Mouse (Mus musculus): Measurements from ENCODE around the gene Bcan. TPM values are rescaled to one million over a fixed set of nuclear protein-coding genes. Genes with fewer than 3 reads are reported as not detected.
A peak's percentile ranks its signal among the peaks of the same experiment; 100 is the strongest.

The Bcan gene
- polyA plus RNA-seq, 1 experiment from 2014 or later = 0.05 TPM

DNA sequence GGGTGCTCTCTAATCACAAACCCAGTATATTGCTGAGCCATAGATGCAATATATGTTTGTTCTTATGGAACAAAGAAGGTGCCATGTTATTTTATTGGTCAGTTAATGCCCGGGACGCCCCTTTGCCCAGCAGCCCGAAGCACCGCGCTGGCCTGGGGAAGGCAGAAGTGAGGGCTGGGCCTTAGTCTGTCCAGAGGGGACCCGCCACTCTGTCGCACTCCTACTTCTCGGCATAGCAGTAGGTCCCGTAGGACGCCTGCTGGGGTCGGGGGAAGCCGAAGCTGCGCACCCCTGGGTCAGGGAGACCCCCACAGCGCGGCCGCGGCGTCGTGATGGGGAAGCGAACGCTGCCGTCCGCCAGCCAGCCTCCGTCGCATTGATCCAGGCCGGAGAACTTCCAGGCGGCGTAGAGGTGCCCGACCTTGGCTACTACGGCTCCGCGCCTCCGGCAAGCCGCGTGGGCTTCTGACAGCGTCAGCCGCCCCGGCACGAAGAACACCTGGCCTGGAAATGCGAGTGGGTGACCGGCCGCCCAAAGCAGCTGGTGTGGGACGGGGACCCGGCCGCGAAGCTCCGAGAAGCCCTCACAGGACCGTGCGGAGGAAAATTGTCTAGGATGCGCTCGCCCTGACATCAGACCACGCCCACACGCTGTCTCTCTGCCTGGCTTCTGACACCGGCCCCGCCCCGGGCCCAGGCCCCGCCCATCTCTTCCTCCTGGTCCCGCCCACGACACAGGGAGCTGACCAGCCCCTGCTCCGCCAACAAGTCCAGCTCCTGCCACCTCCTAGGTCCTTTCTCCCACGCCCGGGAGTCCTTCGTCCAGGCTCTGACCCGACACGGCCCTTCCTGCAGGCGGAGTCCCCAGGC, 22.5 kb upstream of the Bcan start:
- WGBS (ENCODE audit: insufficient replicate concordance) = 2% methylated on average over 66 of the region's 66 CpGs
- Histone ChIP-seq H3K4me1 (replicated peaks) (peaks cover 15% of the 10 kb centered on the region), H3K27ac (no peak overlapping the region), H3K4me2 (peak overlapping the region; percentile 84), H3K9me3 (replicated peaks) (no peaks in the 10 kb centered on the region), H3K9ac (no peak overlapping the region), H3K4me3 (replicated peaks) (peak overlapping the region; percentile 56), H3K36me3 (no peaks in the 10 kb centered on the region), H3K27me3 (peaks cover 87% of the 10 kb centered on the region)
- peak; percentile 87 for ATAC-seq (ENCODE audit: low read depth)
- DNase-seq = peak; percentile 90

GRCm38 (mm10) chr3:88010634-88011265, 10.7 kb upstream of the Bcan start:
- H3K4me3 ChIP-seq (replicated peaks) = no peak overlapping the region
- H3K9ac ChIP-seq = no peak overlapping the region
- DNase-seq = peak; percentile 17
- H3K9me3 ChIP-seq (replicated peaks) = peaks cover 8% of the 10 kb centered on the region; the same call in 1 of the 2 replicates
- WGBS (ENCODE audit: insufficient replicate concordance) = 4% methylated on average over 6 of the region's 6 CpGs
- H3K4me1 ChIP-seq (replicated peaks) = no peaks in the 10 kb centered on the region
- no peak for ATAC-seq (ENCODE audit: low read depth)
- H3K27me3 ChIP-seq = peaks cover 14% of the 10 kb centered on the region
- H3K36me3 ChIP-seq = no peaks in the 10 kb centered on the region
- no peak overlapping the region for H3K4me2 ChIP-seq
- H3K27ac ChIP-seq = no peak overlapping the region

DNA sequence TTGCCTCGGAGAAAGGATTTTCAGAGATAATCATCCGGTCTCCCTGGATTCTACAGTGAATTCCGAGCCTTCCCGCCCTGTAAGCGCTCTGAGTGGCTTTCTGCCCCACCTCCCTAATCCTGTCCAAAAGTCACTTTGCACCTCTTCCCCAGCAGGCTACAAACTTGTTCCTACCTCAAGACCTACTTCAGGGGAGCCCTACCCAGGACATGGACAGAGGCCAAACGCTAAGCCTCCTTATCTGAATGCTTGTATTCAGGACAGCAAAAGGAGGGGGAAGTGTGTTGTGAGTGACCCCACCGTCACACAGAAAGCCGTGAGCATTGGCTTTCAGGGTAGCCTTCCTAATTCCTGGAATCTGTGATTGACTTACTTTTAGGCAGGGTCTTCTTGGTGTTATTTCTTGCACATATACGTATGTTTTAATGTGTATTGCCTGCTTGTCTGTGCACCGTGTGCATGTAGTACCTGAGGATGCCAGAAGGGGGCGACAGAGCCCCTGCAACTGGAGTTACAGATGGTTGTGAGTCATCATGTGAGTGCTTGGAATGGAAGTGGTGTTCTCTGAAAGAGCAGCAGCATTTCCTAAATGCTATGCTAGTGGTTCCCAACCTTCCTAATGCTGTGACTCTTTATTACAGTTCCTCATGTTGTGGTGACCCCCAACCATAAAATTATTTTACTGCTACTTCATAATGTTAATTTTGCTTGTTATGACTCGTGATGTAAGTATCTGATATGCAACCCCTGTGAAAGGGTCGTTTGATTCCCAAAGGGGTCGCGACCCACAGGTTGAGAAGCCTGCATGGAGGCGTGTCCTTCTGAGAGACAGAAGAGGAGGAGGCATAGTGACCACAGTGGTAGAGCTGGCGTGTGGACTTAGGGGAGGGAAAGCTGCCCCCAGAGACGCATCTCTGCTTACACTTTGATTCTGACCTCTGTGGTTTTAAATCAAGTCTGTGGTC, 6.1 kb upstream of the Bcan start:
- ATAC-seq (ENCODE audit: low read depth) (no peak), DNase-seq (no peak)
- H3K4me2 ChIP-seq = no peak overlapping the region
- 64% methylated on average over 18 of the region's 18 CpGs for WGBS (ENCODE audit: insufficient replicate concordance)
- H3K27me3 ChIP-seq = peaks cover 49% of the 10 kb centered on the region
- no peaks in the 10 kb centered on the region for H3K36me3 ChIP-seq
- H3K4me1 ChIP-seq (replicated peaks) = no peaks in the 10 kb centered on the region
- H3K4me3 ChIP-seq (replicated peaks) = no peak overlapping the region
- H3K27ac ChIP-seq = no peak overlapping the region
- peaks cover 9% of the 10 kb centered on the region; the same call in 1 of the 2 replicates for H3K9me3 ChIP-seq (replicated peaks)
- no peak overlapping the region for H3K9ac ChIP-seq

GRCm38 (mm10) chr3:88002291-88002976, 2.4 kb upstream of the Bcan start:
- 7% methylated on average over 17 of the region's 17 CpGs for WGBS (ENCODE audit: insufficient replicate concordance)
- H3K4me3 ChIP-seq (replicated peaks) = no peak overlapping the region
- no peak overlapping the region for H3K27ac ChIP-seq
- H3K36me3 ChIP-seq = no peaks in the 10 kb centered on the region
- ATAC-seq (ENCODE audit: low read depth) (no peak), DNase-seq (no peak)
- H3K9me3 ChIP-seq (replicated peaks) = peaks cover 9% of the 10 kb centered on the region; the same call in 1 of the 2 replicates
- H3K4me1 ChIP-seq (replicated peaks) = no peaks in the 10 kb centered on the region
- H3K27me3 ChIP-seq = peaks cover 77% of the 10 kb centered on the region
- no peak overlapping the region for H3K4me2 ChIP-seq
- H3K9ac ChIP-seq = no peak overlapping the region

DNA sequence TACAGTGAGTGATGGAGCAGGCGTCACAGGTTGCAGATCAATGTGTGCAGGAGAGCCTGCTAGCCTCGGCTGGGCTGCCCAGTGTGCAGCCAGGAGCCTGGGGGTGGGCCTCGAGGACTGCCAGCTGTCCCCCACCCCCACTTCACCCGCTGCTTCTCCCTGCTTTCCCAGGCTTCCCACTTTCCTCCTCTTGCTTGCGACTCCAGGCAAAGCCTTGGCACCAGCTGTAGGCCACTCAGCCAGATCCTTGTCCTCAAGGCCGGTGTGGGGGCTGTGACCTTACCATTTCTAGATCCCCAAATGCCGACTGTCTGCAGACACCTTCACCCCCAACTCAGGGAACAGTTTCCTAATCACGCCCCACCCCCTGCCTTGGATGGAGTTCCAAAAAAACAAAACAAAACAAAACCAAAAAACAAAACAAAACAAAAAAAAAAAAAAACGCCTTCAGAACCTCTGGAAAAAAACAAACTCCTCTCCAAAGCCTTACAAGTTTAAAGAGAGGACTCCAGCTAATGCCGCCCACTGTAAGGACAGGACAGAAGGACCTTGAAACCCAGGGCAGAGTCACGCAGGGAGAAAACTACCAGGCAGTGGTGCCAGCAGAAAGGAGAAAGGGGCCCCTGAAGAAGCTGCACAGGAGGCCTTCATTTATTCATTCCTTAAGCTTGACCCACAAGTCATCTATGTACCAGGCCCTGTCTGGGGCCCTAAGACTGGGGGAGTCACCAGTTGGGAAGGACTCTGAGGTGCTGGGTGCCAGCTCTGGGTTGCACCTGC, 976 bp upstream of the Bcan start:
- Histone ChIP-seq H3K4me1 (replicated peaks) (peaks cover 7% of the 10 kb centered on the region), H3K9me3 (replicated peaks) (peaks cover 3% of the 10 kb centered on the region; the same call in 1 of the 2 replicates), H3K36me3 (no peaks in the 10 kb centered on the region), H3K27ac (no peak overlapping the region), H3K4me3 (replicated peaks) (no peak overlapping the region), H3K4me2 (no peak overlapping the region), H3K9ac (no peak overlapping the region), H3K27me3 (peaks cover 92% of the 10 kb centered on the region)
- ATAC-seq (ENCODE audit: low read depth) (no peak), DNase-seq (no peak)
- WGBS (ENCODE audit: insufficient replicate concordance) = 10% methylated on average over 11 of the region's 11 CpGs

DNA sequence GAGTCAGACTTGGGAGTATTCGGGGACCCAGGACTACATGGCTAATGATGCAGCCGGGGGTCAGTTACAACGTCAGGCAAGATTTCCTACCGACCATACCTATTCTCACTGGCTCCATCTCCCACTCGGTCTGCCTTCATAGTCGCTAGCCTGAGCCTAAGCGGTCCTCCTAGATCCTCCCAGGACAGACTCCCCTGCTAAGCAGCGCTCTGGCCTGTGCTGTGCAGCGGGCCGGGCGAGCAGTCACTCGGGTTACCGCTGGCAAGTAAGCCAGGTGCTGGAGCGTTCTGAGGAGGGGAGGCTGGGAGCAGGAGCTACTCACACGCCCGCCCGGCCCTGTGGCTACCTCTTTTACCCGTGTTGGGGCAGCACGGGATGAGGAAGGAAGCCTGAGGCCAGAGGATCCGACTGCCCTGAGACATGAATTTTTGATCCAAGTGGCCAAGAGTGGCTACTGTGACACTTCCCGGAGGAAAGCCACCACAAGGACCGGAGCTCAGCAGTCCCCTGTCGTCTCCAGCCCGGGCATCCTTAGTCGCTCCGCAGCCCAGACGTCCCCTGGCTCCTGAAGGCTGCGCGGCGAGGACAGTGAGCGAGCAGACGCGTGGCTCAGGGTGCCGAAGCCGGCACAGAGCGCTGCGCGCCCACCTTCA, 661 bp downstream of the Bcan start:
- no peaks in the 10 kb centered on the region for H3K9me3 ChIP-seq (replicated peaks)
- peaks cover 7% of the 10 kb centered on the region for H3K4me1 ChIP-seq (replicated peaks)
- H3K27me3 ChIP-seq = peaks cover 99% of the 10 kb centered on the region
- H3K4me2 ChIP-seq = peak overlapping the region; percentile 32; the same call in 1 of the 2 replicates
- WGBS (ENCODE audit: insufficient replicate concordance) = 2% methylated on average over 38 of the region's 38 CpGs
- no peak overlapping the region for H3K9ac ChIP-seq
- no peak for DNase-seq
- H3K36me3 ChIP-seq = no peaks in the 10 kb centered on the region
- H3K4me3 ChIP-seq (replicated peaks) = no peak overlapping the region
- no peak overlapping the region for H3K27ac ChIP-seq
- ATAC-seq (ENCODE audit: low read depth) = no peak

DNA sequence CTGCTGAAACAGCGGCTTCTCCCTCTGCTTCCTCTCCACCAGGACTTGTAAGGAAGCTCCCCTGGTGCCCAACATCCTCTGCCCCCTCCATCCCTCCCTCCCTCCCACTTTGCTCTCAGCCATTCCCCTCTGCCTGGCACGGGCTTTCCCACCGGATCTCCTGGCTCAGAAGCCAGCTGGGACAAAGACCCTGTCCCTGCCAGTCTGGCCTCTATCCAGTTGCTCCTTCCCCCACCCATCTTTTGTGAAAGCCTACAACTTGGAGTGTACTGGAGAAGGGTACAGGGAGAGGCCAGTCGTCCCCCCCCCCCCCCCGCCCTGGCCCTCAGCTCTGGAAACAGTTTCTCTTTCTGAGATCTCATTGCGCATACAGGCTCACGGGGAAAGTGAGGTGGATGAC, 1.3 kb downstream of the Bcan start:
- ATAC-seq (ENCODE audit: low read depth) (no peak), DNase-seq (no peak)
- no peaks in the 10 kb centered on the region for H3K36me3 ChIP-seq
- WGBS (ENCODE audit: insufficient replicate concordance) = 3% methylated on average over 7 of the region's 7 CpGs
- peaks cover 100% of the 10 kb centered on the region for H3K27me3 ChIP-seq
- H3K27ac ChIP-seq = no peak overlapping the region
- no peak overlapping the region for H3K9ac ChIP-seq
- no peak overlapping the region for H3K4me2 ChIP-seq
- peaks cover 7% of the 10 kb centered on the region for H3K4me1 ChIP-seq (replicated peaks)
- H3K9me3 ChIP-seq (replicated peaks) = no peaks in the 10 kb centered on the region
- H3K4me3 ChIP-seq (replicated peaks) = no peak overlapping the region

- peaks cover 7% of the 10 kb centered on the region for H3K4me1 ChIP-seq (replicated peaks)
- DNase-seq (no peak), ATAC-seq (ENCODE audit: low read depth) (no peak)
- H3K9me3 ChIP-seq (replicated peaks) = no peaks in the 10 kb centered on the region
- H3K4me3 ChIP-seq (replicated peaks) = peak overlapping the region; percentile 32
- H3K27me3 ChIP-seq = peaks cover 99% of the 10 kb centered on the region
- 1% methylated on average over 49 of the region's 49 CpGs for WGBS (ENCODE audit: insufficient replicate concordance)
- H3K9ac ChIP-seq = no peak overlapping the region
- peak overlapping the region; percentile 52 for H3K4me2 ChIP-seq
- no peaks in the 10 kb centered on the region for H3K36me3 ChIP-seq
- H3K27ac ChIP-seq = no peak overlapping the region
Observed at GRCm38 (mm10) chr3:87996971-87997614, 2.9 kb downstream of the Bcan start.

DNA sequence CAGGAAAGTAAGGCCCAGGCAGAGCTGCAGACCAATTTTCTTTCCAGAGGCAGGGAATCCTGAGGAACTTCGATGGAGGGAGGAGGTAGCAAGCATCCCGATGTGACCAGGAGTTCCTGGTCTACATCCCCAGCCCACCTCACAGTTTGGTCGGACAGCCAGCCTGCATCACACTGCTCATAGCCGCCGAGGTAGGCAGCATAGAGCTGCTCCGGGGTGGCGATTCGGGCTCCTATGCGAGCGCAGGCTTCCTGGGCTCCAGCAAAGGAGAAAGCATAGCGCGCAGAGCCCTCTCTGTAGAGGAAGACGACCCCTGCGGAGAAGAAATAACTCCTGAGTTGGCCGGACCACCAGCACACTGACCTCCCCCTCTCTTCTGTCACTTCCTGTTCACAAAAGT, 3.6 kb downstream of the Bcan start:
- Histone ChIP-seq H3K9me3 (replicated peaks) (no peaks in the 10 kb centered on the region), H3K36me3 (no peaks in the 10 kb centered on the region), H3K27ac (no peak overlapping the region), H3K4me3 (replicated peaks) (no peak overlapping the region), H3K4me1 (replicated peaks) (peaks cover 7% of the 10 kb centered on the region), H3K9ac (no peak overlapping the region), H3K27me3 (peaks cover 99% of the 10 kb centered on the region), H3K4me2 (no peak overlapping the region)
- ATAC-seq (ENCODE audit: low read depth) (no peak), DNase-seq (no peak)
- 6% methylated on average over 15 of the region's 15 CpGs for WGBS (ENCODE audit: insufficient replicate concordance)
